Mouse (Mus musculus) heart, postnatal 36 days (tissue): Measurements from ENCODE around the gene Rab34. TPM values are rescaled to one million over a fixed set of nuclear protein-coding genes. Genes with fewer than 3 reads are reported as not detected.
A peak's percentile ranks its signal among the peaks of the same experiment; 100 is the strongest.

Experiments
- DNase-seq, 2 experiments: peaks; one replicate each; pipeline ENCODE4 v3.0.0; 2021 to 2022
- intact Hi-C: fragments of 180-260 bp; cut with DNase I; formaldehyde crosslinking; loops from one replicate; pipeline ENCODE4 v1.15.1; 2025
- microRNA-seq, 2 experiments: library from miRNA; unstranded; fragments of <30 nt; microRNA quantifications; one replicate each; pipeline ENCODE4 v1.2.0; 2021; ENCODE audit warnings: borderline number of aligned reads in 2 of 2
- total RNA-seq, 2 experiments: library from RNA; stranded (reverse); gene quantifications; 2 replicates each; pipeline ENCODE4 v1.2.3; 2021

Gene Rab34
- total RNA-seq, 2 experiments from 2014 or later: 10.0 to 13.2 TPM

GRCm38 (mm10) chr11:78205361-78206206 is 17.4 kb downstream of the Rab34 start:
- DNase-seq: no peak
- intact Hi-C loops: no loop called here

DNA sequence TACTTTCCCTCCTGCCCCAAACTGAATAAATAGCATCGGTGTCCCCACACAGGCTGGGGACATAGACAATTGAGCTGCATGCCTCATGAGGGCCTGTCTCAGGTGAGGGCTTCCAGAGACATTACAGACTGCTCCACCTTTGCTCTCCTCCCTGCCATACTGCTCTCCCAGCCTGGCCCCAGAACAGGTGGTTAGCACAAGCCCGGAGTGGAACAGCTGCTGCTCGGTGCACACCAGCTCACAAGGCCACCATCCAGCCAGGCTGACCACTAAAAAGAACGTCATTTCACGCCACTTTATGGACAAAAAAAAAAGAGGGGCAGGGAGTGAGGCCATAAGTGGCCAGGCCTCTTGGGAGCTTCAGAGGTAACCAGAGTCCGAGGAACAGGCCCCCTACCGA is 19.0 kb downstream of the Rab34 start:
- DNase-seq: no peak
- intact Hi-C loops: no loop called here

DNA sequence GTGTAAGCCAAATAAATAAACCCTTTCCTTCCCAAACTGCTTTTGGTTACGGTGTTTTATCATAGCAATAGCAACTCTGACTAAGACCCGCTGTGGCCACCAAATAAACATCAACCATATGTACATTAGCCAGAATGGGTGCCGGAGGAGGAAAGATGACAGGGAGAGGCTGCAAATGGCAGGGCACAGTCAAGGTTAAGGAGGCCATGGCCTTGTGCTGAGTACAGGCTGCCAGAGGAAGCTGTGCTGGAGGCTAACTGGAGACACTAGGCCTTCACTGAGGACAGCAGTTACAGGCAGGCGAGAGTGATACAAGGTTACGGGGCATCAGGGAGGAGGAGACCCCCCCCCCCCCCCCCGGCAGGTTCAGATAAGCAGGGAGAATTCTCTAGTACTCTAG is 21.7 kb downstream of the Rab34 start:
- intact Hi-C loops: no loop called here
- DNase-seq: no peak

DNA sequence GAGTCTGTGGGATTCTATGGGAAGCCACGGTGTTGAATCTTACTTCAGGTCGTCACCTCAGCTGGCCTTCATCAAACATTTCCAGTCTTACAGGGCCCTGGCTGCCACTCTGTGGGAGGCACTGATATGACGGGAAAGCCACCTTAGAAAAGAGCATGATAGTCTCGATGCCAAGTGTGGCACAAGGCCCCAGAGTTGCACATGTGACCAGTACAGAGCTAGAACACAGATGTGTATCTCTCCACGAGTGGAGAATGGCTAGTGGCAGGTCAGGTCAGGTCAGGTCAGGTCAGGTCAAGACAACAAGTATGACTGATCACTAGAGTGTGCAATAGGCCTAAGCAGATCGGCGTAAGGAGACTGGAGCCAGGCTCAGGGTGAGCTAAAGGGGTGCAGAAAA is 22.4 kb downstream of the Rab34 start:
- intact Hi-C loops: no loop called here
- no peak for DNase-seq

GRCm38 (mm10) chr11:78211513-78211912 is 23.3 kb downstream of the Rab34 start:
- intact Hi-C loops: no loop called here

GRCm38 (mm10) chr11:78213086-78213817 is 25.0 kb downstream of the Rab34 start:
- intact Hi-C loops: no loop called here
- peak in 1 of 2 experiments; percentile 9 for DNase-seq

More at GRCm38 (mm10) chr11:78211513-78211912, 23.3 kb downstream of the Rab34 start:
- DNase-seq: no peak

DNA sequence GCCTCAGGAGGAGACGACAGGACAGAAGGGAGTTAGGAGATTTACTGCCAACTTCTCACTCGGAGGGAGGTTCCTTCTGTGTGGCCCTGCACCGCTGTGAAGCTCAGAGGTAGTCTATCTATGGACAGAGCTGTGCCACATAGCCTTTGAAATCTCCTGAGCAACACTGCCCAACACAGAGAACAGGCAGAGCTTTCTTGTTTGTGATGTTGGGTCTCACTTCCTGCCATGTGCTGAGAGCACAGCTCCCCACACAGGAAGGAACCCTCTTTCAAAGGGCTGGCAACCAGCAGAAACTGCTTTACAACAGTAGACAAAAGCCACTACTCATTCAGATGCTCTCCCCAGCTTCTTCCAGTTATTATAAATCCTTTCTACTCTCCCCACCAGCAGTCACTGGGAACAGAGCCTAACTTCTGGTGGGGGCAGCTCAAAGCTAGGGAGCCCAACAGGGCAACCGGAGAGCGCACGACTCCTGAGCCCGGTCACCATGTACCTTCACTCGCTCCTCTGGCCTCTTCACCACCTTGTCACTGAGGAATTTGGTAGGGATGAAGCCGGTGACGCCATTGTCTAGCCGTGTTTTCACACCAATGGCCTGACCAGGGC is 27.6 kb downstream of the Rab34 start:
- no peak for DNase-seq
- intact Hi-C loops: no loop called here

GRCm38 (mm10) chr11:78223586-78223985 is 35.4 kb downstream of the Rab34 start:
- DNase-seq: no peak
- intact Hi-C loops: no loop called here

- intact Hi-C loops: no loop called here
- no peak for DNase-seq
Measured at GRCm38 (mm10) chr11:78231518-78231917, 43.3 kb downstream of the Rab34 start.

DNA sequence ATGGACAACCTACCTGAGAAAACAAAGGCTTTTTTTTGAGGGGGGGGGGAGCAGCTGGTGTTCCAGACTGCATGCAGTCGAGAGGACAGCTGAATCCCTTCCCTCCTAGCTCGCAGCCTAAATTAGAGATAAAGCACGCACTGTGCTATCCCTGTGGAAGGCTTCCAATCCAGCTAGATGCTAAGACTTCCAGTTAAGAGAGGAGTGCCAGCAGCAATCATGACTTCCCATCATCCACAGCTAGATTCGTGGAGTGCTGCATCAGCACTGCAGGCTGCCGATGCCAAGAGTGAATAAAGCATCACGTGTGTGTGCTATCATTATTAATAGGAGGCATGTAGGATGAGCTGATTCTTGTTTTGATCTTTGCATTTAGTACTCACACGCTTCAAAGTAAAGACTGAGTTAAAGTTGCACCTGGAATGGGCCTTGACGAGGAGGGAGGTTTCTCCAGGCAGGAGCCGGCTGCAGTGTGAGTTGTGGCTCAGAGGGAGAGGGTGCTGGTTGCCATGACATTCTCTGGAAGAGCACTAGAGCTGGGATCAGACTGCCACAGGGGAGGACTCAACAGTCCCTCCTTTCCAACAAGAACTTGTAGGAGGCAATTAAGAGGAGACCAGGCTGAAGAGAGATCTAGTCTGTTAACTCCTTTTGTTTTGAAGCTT is 52.1 kb downstream of the Rab34 start:
- intact Hi-C loops: no loop called here

More for the DNA sequence above, 52.1 kb downstream of the Rab34 start:
- no peak for DNase-seq

Small RNA genes lying within 50 kb of the gene (microRNA-seq; reads per million reads assigned to microRNA genes)
- 2.9 to 3.4 reads per million in 2 experiments for gene Mir7653

Other genes starting within 250 kb of the Rab34 start
- gene Phf12, start 205.7 kb upstream of the Rab34 start, total RNA-seq: 10 to 100 TPM; 23.2 to 31.5 TPM
- 1 to 10 TPM; 3.9 to 5.0 TPM for gene Dhrs13, start 156.2 kb upstream of the Rab34 start, total RNA-seq
- 10 to 100 TPM; 63.5 to 64.3 TPM for gene Flot2, start 150.5 kb upstream of the Rab34 start, total RNA-seq
- gene Eral1, start 108.0 kb upstream of the Rab34 start, total RNA-seq: 10 to 100 TPM; 26.2 to 28.4 TPM
- gene Fam222b, start 93.8 kb upstream of the Rab34 start, total RNA-seq: 10 to 100 TPM; 11.7 to 12.3 TPM
- 1 to 10 TPM; 6.1 to 7.0 TPM for gene Traf4, start 22.8 kb upstream of the Rab34 start, total RNA-seq
- 1 to 10 TPM; 2.2 to 3.4 TPM for gene Nek8, start 11.8 kb upstream of the Rab34 start, total RNA-seq
- 1 to 10 TPM; 6.1 to 7.5 TPM for gene Tlcd1, start 11.7 kb upstream of the Rab34 start, total RNA-seq
- 100 to 1,000 TPM; 805 to 853 TPM for gene Rpl23a, start 4.8 kb upstream of the Rab34 start, total RNA-seq
- gene Proca1, start 5.0 kb downstream of the Rab34 start, total RNA-seq: under 1 TPM; 0.50 to 0.70 TPM
- gene Sdf2, start 57.3 kb downstream of the Rab34 start, total RNA-seq: 10 to 100 TPM; 47.4 to 47.7 TPM
- 10 to 100 TPM; 28.4 to 29.6 TPM for gene Supt6, start 57.6 kb downstream of the Rab34 start, total RNA-seq
- 100 to 1,000 TPM; 187 to 210 TPM for gene 2610507B11Rik, start 73.3 kb downstream of the Rab34 start, total RNA-seq
- gene BC030499, start 102.4 kb downstream of the Rab34 start, total RNA-seq: under 1 TPM; 0.50 to 0.62 TPM
- gene Spag5, start 113.1 kb downstream of the Rab34 start, total RNA-seq: under 1 TPM; 0.54 to 0.58 TPM
- gene Aldoc, start 134.5 kb downstream of the Rab34 start, total RNA-seq: 1 to 10 TPM in 1 of 2 experiments, under 1 TPM in 1; 0.68 to 1.6 TPM
- gene Pigs, start 140.0 kb downstream of the Rab34 start, total RNA-seq: 10 to 100 TPM; 22.7 to 24.1 TPM
- gene Unc119, start 155.1 kb downstream of the Rab34 start, total RNA-seq: 1 to 10 TPM; 5.3 to 6.2 TPM
- gene Foxn1, start 198.1 kb downstream of the Rab34 start, total RNA-seq: not detected
- gene Slc13a2, start 233.8 kb downstream of the Rab34 start, total RNA-seq: not detected